Mouse (Mus musculus) C2C12 (cell line): ENCODE results near the gene Yju2. TPM values are rescaled to one million over a fixed set of nuclear protein-coding genes. Genes with fewer than 3 reads are reported as not detected.

Source experiments
- H3K27me3 ChIP-seq: one replicate; pipeline ENCODE4 v1.6.1; 2011; ENCODE audit not compliant: control insufficient read depth, insufficient read depth, insufficient read length
- H3K36me3 ChIP-seq: one replicate; pipeline ENCODE4 v1.6.1; 2011; ENCODE audit not compliant: control insufficient read depth, insufficient read depth
- H3K4me3 ChIP-seq: one replicate; pipeline ENCODE4 v1.5.1; 2011; ENCODE audit warnings: mild to moderate bottlenecking, control low read depth; ENCODE audit not compliant: poor library complexity, insufficient read depth, severe bottlenecking
- H3K79me2 ChIP-seq: one replicate; pipeline ENCODE4 v1.6.1; 2011; ENCODE audit not compliant: control insufficient read depth, insufficient read depth
- H3K79me3 ChIP-seq: one replicate; pipeline ENCODE4 v1.6.1; 2011; ENCODE audit warnings: low read depth, control low read depth
- H3ac ChIP-seq: one replicate; pipeline ENCODE3; 2011; ENCODE audit warnings: low read depth; ENCODE audit not compliant: control insufficient read depth, insufficient read length
- CEBPB ChIP-seq: IDR thresholded peaks from one replicate; pipeline ENCODE4 v1.6.1; 2011; ENCODE audit warnings: low read depth, mild to moderate bottlenecking, control low read depth, moderate library complexity
- CTCF ChIP-seq: IDR thresholded peaks from one replicate; pipeline ENCODE4 v1.5.1; 2011; ENCODE audit not compliant: control insufficient read depth, insufficient read depth, insufficient read length
- FOSL1 ChIP-seq: IDR thresholded peaks from one replicate; pipeline ENCODE4 v1.8.0; 2011; ENCODE audit warnings: mild to moderate bottlenecking, low read length; ENCODE audit not compliant: poor library complexity, insufficient read depth, severe bottlenecking
- MAX ChIP-seq: IDR thresholded peaks from one replicate; pipeline ENCODE4 v1.6.1; 2011; ENCODE audit warnings: mild to moderate bottlenecking, control low read depth
- MYOD1 ChIP-seq: IDR thresholded peaks from one replicate; pipeline ENCODE4 v1.6.1; 2011; ENCODE audit warnings: low read depth; ENCODE audit not compliant: control insufficient read depth, insufficient read length
- MYOG ChIP-seq: IDR thresholded peaks from one replicate; pipeline ENCODE4 v1.6.1; 2011; ENCODE audit not compliant: control insufficient read depth, insufficient read length; ENCODE audit errors: extremely low read depth
- USF1 ChIP-seq: IDR thresholded peaks from one replicate; pipeline ENCODE4 v1.6.1; 2011; ENCODE audit warnings: low read depth, mild to moderate bottlenecking, control low read depth, moderate library complexity
- polyA plus RNA-seq: library from polyadenylated mRNA; unstranded; fragments of >200 nt; fragmentation: generic; extraction: Trizol; gene quantifications from one replicate; pipeline ENCODE4 v1.2.1, GENCODE M21; 2012; ENCODE audit warnings: missing spikeins

Yju2 gene
- polyA plus RNA-seq, 1 experiment = 15.1 TPM

- Histone ChIP-seq H3K36me3 (no peaks in the 10 kb centered on the region), H3K27me3 (peaks cover 19% of the 10 kb centered on the region), H3K4me3 (no peak overlapping the region), H3K79me3 (no peaks in the 10 kb centered on the region), H3K79me2 (no peaks in the 10 kb centered on the region), H3ac (no peak overlapping the region)
- TF ChIP-seq FOSL1 (no peak), USF1 (no peak), MYOD1 (no peak), MYOG (no peak), MAX (no peak), CEBPB (no peak), CTCF (no peak)
Observed at GRCm38 (mm10) chr17:56003000-56003399, 44.1 kb downstream of the Yju2 start.

GRCm38 (mm10) chr17:56005415-56006061, 46.6 kb downstream of the Yju2 start, which contains the start of the genes Stap2 and Mpnd:
Gene Stap2 (minus strand): TSS chr17:56005584.
Gene Mpnd (plus strand): TSS chr17:56005711.
- peaks cover 10% of the 10 kb centered on the region for H3K27me3 ChIP-seq

GRCm38 (mm10) chr17:56006956-56007355, 48.1 kb downstream of the Yju2 start:
- peaks cover 19% of the 10 kb centered on the region for H3K79me2 ChIP-seq
- no peaks in the 10 kb centered on the region for H3K79me3 ChIP-seq
- no peak overlapping the region for H3ac ChIP-seq
- no peak for TF ChIP-seq CEBPB
- TF ChIP-seq USF1 = no peak
- no peak for TF ChIP-seq MYOD1
- no peak for TF ChIP-seq MAX
- TF ChIP-seq MYOG = no peak
- no peak overlapping the region for H3K4me3 ChIP-seq
- peaks cover 10% of the 10 kb centered on the region for H3K27me3 ChIP-seq
- H3K36me3 ChIP-seq = no peaks in the 10 kb centered on the region

More at GRCm38 (mm10) chr17:56005415-56006061, 46.6 kb downstream of the Yju2 start, which contains the start of the genes Stap2 and Mpnd:
- Histone ChIP-seq H3ac (no peak within 1 kb of the TSS), H3K36me3 (no peaks in the 10 kb centered on the region), H3K79me2 (peaks cover 14% of the 10 kb centered on the region), H3K79me3 (no peaks in the 10 kb centered on the region), H3K4me3 (no peak within 1 kb of the TSS)
- no peak for TF ChIP-seq CTCF
- TF ChIP-seq MAX = no peak
- no peak for TF ChIP-seq CEBPB
- TF ChIP-seq MYOG = no peak
- no peak for TF ChIP-seq MYOD1
- no peak for TF ChIP-seq USF1
- TF ChIP-seq FOSL1 = no peak

- Histone ChIP-seq H3K36me3 (peaks cover 7% of the 10 kb centered on the region), H3K4me3 (peak overlapping the region; percentile 21), H3K27me3 (peaks cover 10% of the 10 kb centered on the region), H3K79me2 (peaks cover 19% of the 10 kb centered on the region), H3K79me3 (no peaks in the 10 kb centered on the region), H3ac (no peak overlapping the region)
- TF ChIP-seq MYOD1 = no peak
- TF ChIP-seq FOSL1 = no peak
- TF ChIP-seq MAX = no peak
- no peak for TF ChIP-seq CTCF
- no peak for TF ChIP-seq MYOG
- TF ChIP-seq USF1 = no peak
- TF ChIP-seq CEBPB = no peak
Observed at GRCm38 (mm10) chr17:56007444-56008355, 48.8 kb downstream of the Yju2 start.

GRCm38 (mm10) chr17:56008356-56009087, 49.6 kb downstream of the Yju2 start:
- Histone ChIP-seq H3ac (peak overlapping the region; percentile 64), H3K79me3 (no peaks in the 10 kb centered on the region), H3K27me3 (peaks cover 3% of the 10 kb centered on the region), H3K36me3 (peaks cover 10% of the 10 kb centered on the region), H3K79me2 (peaks cover 19% of the 10 kb centered on the region), H3K4me3 (peak overlapping the region; percentile 69)
- TF ChIP-seq FOSL1 = no peak
- no peak for TF ChIP-seq CTCF
- no peak for TF ChIP-seq MAX
- no peak for TF ChIP-seq USF1
- no peak for TF ChIP-seq MYOG
- no peak for TF ChIP-seq CEBPB
